Comparison of ENCODE assay signal across 8 mouse cellular contexts in genomic region chr14:118820111-118820510, GRCm38 (mm10). TPM values are rescaled to one million over a fixed set of nuclear protein-coding genes. Genes with fewer than 3 reads are reported as not detected.
DNase-seq lines count a peak whose midpoint lies in the region; ATAC-seq and TF ChIP-seq lines count a peak whose summit lies in the region.

No protein-coding gene starts in this region.

- H3K9me3 ChIP-seq in heart, embryonic 12.5 days (replicated peaks): peaks cover 6% of the 10 kb centered on the region; the same call in 1 of the 2 replicates
- H3K9me3 ChIP-seq in embryonic facial prominence, embryonic 15.5 days (replicated peaks): no peaks in the 10 kb centered on the region
- no peaks in the 10 kb centered on the region for H3K9me3 ChIP-seq in lung, embryonic 15.5 days

- peak; percentile 44 to 75 for DNase-seq in heart, adult 18-20 months
- peak; percentile 19 to 48 for DNase-seq in adrenal gland, postnatal 36 days
- DNase-seq in heart, postnatal 36 days: peak; percentile 50 to 53
- DNase-seq in layer of hippocampus, adult 2 months (ENCODE audit: low spot score in 2 of 2): peak; percentile 67 to 76
- peak; percentile 32 for DNase-seq in retina, adult 2 months (ENCODE audit: low read depth, low spot score)

- TF ChIP-seq CTCF in layer of hippocampus, adult 2 months (conservative IDR thresholded peaks at IDR 0.05): peak; percentile 98

- ATAC-seq in heart, embryonic 12.5 days (ENCODE audit: insufficient number of reproducible peaks, low FRiP score): no peak
- no peak for ATAC-seq in embryonic facial prominence, embryonic 15.5 days (ENCODE audit: insufficient number of reproducible peaks, low FRiP score, low TSS enrichment, low read depth)
- no peak for ATAC-seq in lung, embryonic 15.5 days (ENCODE audit: borderline replicate concordance, extremely low read depth, low FRiP score, low TSS enrichment)

- peaks cover 13% of the 10 kb centered on the region; the same call in 1 of the 2 replicates for H3K27me3 ChIP-seq in heart, embryonic 12.5 days (replicated peaks)
- H3K27me3 ChIP-seq in embryonic facial prominence, embryonic 15.5 days: no peaks in the 10 kb centered on the region
- H3K27me3 ChIP-seq in lung, embryonic 15.5 days: no peaks in the 10 kb centered on the region

- no peaks in the 10 kb centered on the region for H3K4me1 ChIP-seq in heart, embryonic 12.5 days (replicated peaks)
- 0 out of 2 replicates have a peak, but pooled peaks cover 2% of the 10 kb centered on the region for H3K4me1 ChIP-seq in embryonic facial prominence, embryonic 15.5 days
- peaks cover 6% of the 10 kb centered on the region for H3K4me1 ChIP-seq in lung, embryonic 15.5 days

- no peak overlapping the region for H3K27ac ChIP-seq in heart, embryonic 12.5 days (ENCODE audit: poor library complexity, severe bottlenecking)
- H3K27ac ChIP-seq in embryonic facial prominence, embryonic 15.5 days (replicated peaks): no peak overlapping the region
- 0 out of 2 replicates have a peak overlapping the region, but pooled peaks have one; percentile 32 for H3K27ac ChIP-seq in layer of hippocampus, adult 2 months
- H3K27ac ChIP-seq in lung, embryonic 15.5 days: peak overlapping the region; percentile 41; the same call in 1 of the 2 replicates

- H3K36me3 ChIP-seq in heart, embryonic 12.5 days: no peaks in the 10 kb centered on the region
- H3K36me3 ChIP-seq in embryonic facial prominence, embryonic 15.5 days: no peaks in the 10 kb centered on the region
- H3K36me3 ChIP-seq in lung, embryonic 15.5 days: no peaks in the 10 kb centered on the region

- WGBS in heart, embryonic 12.5 days: 10% methylated on average over 8 of the region's 8 CpGs
- WGBS in embryonic facial prominence, embryonic 15.5 days: 7% methylated on average over 8 of the region's 8 CpGs
- 12% methylated on average over 8 of the region's 8 CpGs for WGBS in lung, embryonic 15.5 days

- H3K9ac ChIP-seq in heart, embryonic 12.5 days: no peak overlapping the region
- H3K9ac ChIP-seq in embryonic facial prominence, embryonic 15.5 days: no peak overlapping the region
- H3K9ac ChIP-seq in lung, embryonic 15.5 days: no peak overlapping the region

- H3K4me3 ChIP-seq in heart, embryonic 12.5 days: no peak overlapping the region
- H3K4me3 ChIP-seq in embryonic facial prominence, embryonic 15.5 days (replicated peaks): no peak overlapping the region
- no peak overlapping the region for H3K4me3 ChIP-seq in layer of hippocampus, adult 2 months
- H3K4me3 ChIP-seq in lung, embryonic 15.5 days: no peak overlapping the region

- H3K4me2 ChIP-seq in heart, embryonic 12.5 days: no peak overlapping the region
- 0 out of 2 replicates have a peak overlapping the region, but pooled peaks have one; percentile 6 for H3K4me2 ChIP-seq in embryonic facial prominence, embryonic 15.5 days (replicated peaks)
- H3K4me2 ChIP-seq in lung, embryonic 15.5 days: peak overlapping the region; percentile 24; the same call in 1 of the 2 replicates

- intact Hi-C loops in heart, postnatal 36 days (cut with DNase I): loop anchor here (2.0 kb wide), 1 partner anchor 207 kb away; no protein-coding TSS in a partner anchor

RNA-seq across cellular contexts. Expression of gene Cldn10, which starts 32.4 kb away (rescaled TPM):
- under 1 TPM in 1 of 2 experiments, not detected in 1; 0.41 TPM for total RNA-seq in heart, adult 18-20 months (2021)
- polyA plus RNA-seq in heart, embryonic 12.5 days (2016; fragmentation: Nextera tagmentation; extraction: Ambion mirVana): 0.32 and 0.48 TPM in 2 replicates
- total RNA-seq in adrenal gland, postnatal 36 days (2021): 1 to 10 TPM in 1 of 2 experiments, under 1 TPM in 1; 0.56 to 2.0 TPM
- polyA plus RNA-seq in embryonic facial prominence, embryonic 15.5 days (2015; fragmentation: Nextera tagmentation; extraction: Ambion mirVana): 9.3 and 11.5 TPM in 2 replicates
- total RNA-seq in heart, postnatal 36 days (2021): under 1 TPM; 0.35 to 0.56 TPM
- total RNA-seq in layer of hippocampus, adult 2 months (2021): 10 to 100 TPM; 35.2 to 39.5 TPM
- 72.3 and 73.8 TPM in 2 replicates for polyA plus RNA-seq in lung, embryonic 15.5 days (2015; fragmentation: Nextera tagmentation; extraction: Ambion mirVana)

Comparison
In these comparisons a context has a peak if more than half of its experiments do, and no peak if none do; other contexts are left out.
1. H3K27ac ChIP-seq: peak in layer of hippocampus, adult 2 months (single experiment) and lung, embryonic 15.5 days (single experiment); none in heart, embryonic 12.5 days (single experiment) and embryonic facial prominence, embryonic 15.5 days (single experiment).
2. RNA of gene Cldn10, which starts 32.4 kb away (total RNA-seq): 35.2 to 39.5 TPM in layer of hippocampus, adult 2 months; 0.56 to 2.0 TPM in adrenal gland, postnatal 36 days, 0.35 to 0.56 TPM in heart, postnatal 36 days and 0.41 TPM in heart, adult 18-20 months; every median in the first group is over 10 times any median in the second.
3. Peak in every context shown above with its lines, with median percentiles within 50 percentile points of each other: DNase-seq.